Mouse (Mus musculus): ENCODE measurements around the gene Kdm4c. TPM values are rescaled to one million over a fixed set of nuclear protein-coding genes. Genes with fewer than 3 reads are reported as not detected.
"Not testable (repeated sequence)": the region's sequence is repeated elsewhere in the genome, so short reads cannot be mapped to it uniquely, and the experiment has no call there.

Gene Kdm4c
- total RNA-seq, 1 experiment = 44.9 TPM

DNA sequence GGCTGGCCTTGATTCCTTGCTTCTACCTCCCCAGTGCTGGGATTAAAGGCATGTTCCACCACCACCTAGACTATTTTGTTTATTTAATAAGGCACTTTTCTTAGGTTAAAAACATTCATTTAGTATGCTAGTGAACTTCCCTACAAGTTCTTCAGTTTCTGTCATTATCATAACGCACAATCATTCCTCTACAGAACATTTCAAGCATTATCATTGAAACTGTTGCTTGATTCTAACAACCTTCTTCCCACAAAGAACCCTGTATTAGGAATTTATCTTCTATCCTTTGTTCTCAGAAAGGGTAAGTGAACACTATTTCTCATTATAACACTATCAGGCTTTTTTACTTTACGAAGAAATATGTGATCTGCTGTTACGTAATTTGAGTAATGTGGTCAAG, 118.0 kb downstream of the Kdm4c start:
- TF ChIP-seq CHD2 (IDR thresholded peaks at IDR 0.05; ENCODE audit: low read depth, low read length) (no peak), HCFC1 (IDR thresholded peaks at IDR 0.05; ENCODE audit: borderline replicate concordance, insufficient read depth, low read length) (no peak), MAFK (IDR thresholded peaks at IDR 0.05; ENCODE audit: insufficient read depth, low read depth, low read length) (no peak), ZNF384 (IDR thresholded peaks at IDR 0.05; ENCODE audit: low read depth, low read length) (no peak)
- Histone ChIP-seq H3K27ac (ENCODE audit: insufficient read depth, low read depth, low read length, poor library complexity, severe bottlenecking) (no peak overlapping the region), H3K4me3 (ENCODE audit: insufficient read depth in 1 of 2, low read depth in 1 of 2, low read length in 2 of 2, poor library complexity in 1 of 2, severe bottlenecking in 1 of 2) (no peak overlapping the region), H3K4me1 (ENCODE audit: control insufficient read depth in 2 of 2, insufficient read depth in 2 of 2, low read length in 2 of 2, poor library complexity in 1 of 2) (no peaks in the 10 kb centered on the region; a peak in 1 of 4 replicates), H3K9me3 (ENCODE audit: control insufficient read depth, insufficient read depth, low read depth, low read length) (no peaks in the 10 kb centered on the region), H3K36me3 (ENCODE audit: control insufficient read depth, insufficient read depth, low read length, poor library complexity, severe bottlenecking) (peaks cover 5% of the 10 kb centered on the region), H3K9ac (ENCODE audit: insufficient read depth, low read depth, low read length, poor library complexity, severe bottlenecking) (no peak overlapping the region)
- DNase-seq (ENCODE audit: low read depth, low spot score) = no peak
- in situ Hi-C loops (cut with MboI; ENCODE audit: low sequenced_read_pairs in 2 of 2, unreplicated experiment in 2 of 2) = no loop called here

DNA sequence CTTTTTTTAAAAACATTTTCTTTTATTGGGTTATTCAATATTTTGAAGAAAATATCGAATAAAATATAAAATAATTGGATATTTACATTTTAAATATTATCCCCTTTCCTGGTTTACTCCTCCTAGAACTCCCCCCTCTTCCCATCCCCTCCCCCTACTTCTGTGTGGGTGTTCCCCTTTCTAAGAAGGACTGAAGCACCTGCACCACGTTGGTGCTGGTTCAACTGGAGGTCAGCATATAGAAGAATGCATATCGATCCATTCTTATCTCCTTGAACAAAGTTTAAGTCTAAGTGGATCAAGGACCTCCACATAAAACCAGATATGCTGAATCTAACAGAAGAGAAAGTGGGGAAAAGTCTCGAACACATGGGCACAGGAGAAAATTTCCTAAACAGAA, 144.3 kb downstream of the Kdm4c start:
- Histone ChIP-seq H3K4me1 (ENCODE audit: control insufficient read depth in 2 of 2, insufficient read depth in 2 of 2, low read length in 2 of 2, poor library complexity in 1 of 2) (no peaks in the 10 kb centered on the region), H3K4me3 (ENCODE audit: insufficient read depth in 1 of 2, low read depth in 1 of 2, low read length in 2 of 2, poor library complexity in 1 of 2, severe bottlenecking in 1 of 2) (no peak overlapping the region), H3K9me3 (ENCODE audit: control insufficient read depth, insufficient read depth, low read depth, low read length) (no peaks in the 10 kb centered on the region), H3K36me3 (ENCODE audit: control insufficient read depth, insufficient read depth, low read length, poor library complexity, severe bottlenecking) (peaks cover 7% of the 10 kb centered on the region), H3K27ac (ENCODE audit: insufficient read depth, low read depth, low read length, poor library complexity, severe bottlenecking) (no peak overlapping the region), H3K9ac (ENCODE audit: insufficient read depth, low read depth, low read length, poor library complexity, severe bottlenecking) (no peak overlapping the region)
- in situ Hi-C loops (cut with MboI; ENCODE audit: low sequenced_read_pairs in 2 of 2, unreplicated experiment in 2 of 2) = no loop called here
- DNase-seq (ENCODE audit: low read depth, low spot score) = no peak
- TF ChIP-seq MAFK (IDR thresholded peaks at IDR 0.05; ENCODE audit: insufficient read depth, low read depth, low read length) = no peak
- TF ChIP-seq ZNF384 (IDR thresholded peaks at IDR 0.05; ENCODE audit: low read depth, low read length) = no peak
- TF ChIP-seq HCFC1 (IDR thresholded peaks at IDR 0.05; ENCODE audit: borderline replicate concordance, insufficient read depth, low read length) = no peak
- no peak for TF ChIP-seq ZC3H11A (IDR thresholded peaks at IDR 0.05; ENCODE audit: borderline replicate concordance, low read depth, low read length)
- TF ChIP-seq CHD2 (IDR thresholded peaks at IDR 0.05; ENCODE audit: low read depth, low read length) = no peak

DNA sequence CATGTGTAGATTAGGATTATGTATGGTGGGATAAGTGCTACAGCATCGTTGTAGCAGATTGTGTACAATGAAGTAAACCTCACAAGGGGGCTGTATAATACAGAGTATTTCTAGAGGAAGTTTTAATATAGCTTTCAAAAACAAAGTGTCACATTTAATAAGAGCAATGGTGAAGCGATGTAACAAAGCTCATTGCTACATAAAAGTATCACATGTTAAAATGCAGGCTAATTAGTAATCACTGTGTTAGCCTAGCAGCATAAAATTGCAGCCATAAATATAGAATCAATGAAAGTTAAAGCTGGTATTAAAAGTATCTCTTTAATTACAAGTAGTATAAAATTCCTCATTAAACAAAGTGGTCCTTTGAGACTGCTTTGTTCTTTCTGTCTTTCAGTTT, 150.9 kb downstream of the Kdm4c start:
- Histone ChIP-seq H3K4me1 (ENCODE audit: control insufficient read depth in 2 of 2, insufficient read depth in 2 of 2, low read length in 2 of 2, poor library complexity in 1 of 2) (no peaks in the 10 kb centered on the region), H3K27ac (ENCODE audit: insufficient read depth, low read depth, low read length, poor library complexity, severe bottlenecking) (no peak overlapping the region), H3K9ac (ENCODE audit: insufficient read depth, low read depth, low read length, poor library complexity, severe bottlenecking) (no peak overlapping the region), H3K9me3 (ENCODE audit: control insufficient read depth, insufficient read depth, low read depth, low read length) (no peaks in the 10 kb centered on the region), H3K36me3 (ENCODE audit: control insufficient read depth, insufficient read depth, low read length, poor library complexity, severe bottlenecking) (peaks cover 5% of the 10 kb centered on the region), H3K4me3 (ENCODE audit: insufficient read depth in 1 of 2, low read depth in 1 of 2, low read length in 2 of 2, poor library complexity in 1 of 2, severe bottlenecking in 1 of 2) (no peak overlapping the region)
- no peak for TF ChIP-seq ZC3H11A (IDR thresholded peaks at IDR 0.05; ENCODE audit: borderline replicate concordance, low read depth, low read length)
- TF ChIP-seq ZNF384 (IDR thresholded peaks at IDR 0.05; ENCODE audit: low read depth, low read length) = no peak
- TF ChIP-seq HCFC1 (IDR thresholded peaks at IDR 0.05; ENCODE audit: borderline replicate concordance, insufficient read depth, low read length) = no peak
- TF ChIP-seq MAFK (IDR thresholded peaks at IDR 0.05; ENCODE audit: insufficient read depth, low read depth, low read length) = no peak
- TF ChIP-seq CHD2 (IDR thresholded peaks at IDR 0.05; ENCODE audit: low read depth, low read length) = no peak
- in situ Hi-C loops (cut with MboI; ENCODE audit: low sequenced_read_pairs in 2 of 2, unreplicated experiment in 2 of 2) = no loop called here
- no peak for DNase-seq (ENCODE audit: low read depth, low spot score)

GRCm38 (mm10) chr4:74396562-74396961, 154.3 kb downstream of the Kdm4c start:
- no peak overlapping the region for H3K9ac ChIP-seq (ENCODE audit: insufficient read depth, low read depth, low read length, poor library complexity, severe bottlenecking)
- H3K27ac ChIP-seq (ENCODE audit: insufficient read depth, low read depth, low read length, poor library complexity, severe bottlenecking) = no peak overlapping the region
- no peak overlapping the region for H3K4me3 ChIP-seq (ENCODE audit: insufficient read depth in 1 of 2, low read depth in 1 of 2, low read length in 2 of 2, poor library complexity in 1 of 2, severe bottlenecking in 1 of 2)
- no peaks in the 10 kb centered on the region for H3K4me1 ChIP-seq (ENCODE audit: control insufficient read depth in 2 of 2, insufficient read depth in 2 of 2, low read length in 2 of 2, poor library complexity in 1 of 2)
- DNase-seq (ENCODE audit: low read depth, low spot score) = no peak
- in situ Hi-C loops (cut with MboI; ENCODE audit: low sequenced_read_pairs in 2 of 2, unreplicated experiment in 2 of 2) = no loop called here
- TF ChIP-seq ZC3H11A (IDR thresholded peaks at IDR 0.05; ENCODE audit: borderline replicate concordance, low read depth, low read length) = no peak
- TF ChIP-seq ZNF384 (IDR thresholded peaks at IDR 0.05; ENCODE audit: low read depth, low read length) = peak; percentile 93
- peaks cover 6% of the 10 kb centered on the region for H3K36me3 ChIP-seq (ENCODE audit: control insufficient read depth, insufficient read depth, low read length, poor library complexity, severe bottlenecking)
- H3K9me3 ChIP-seq (ENCODE audit: control insufficient read depth, insufficient read depth, low read depth, low read length) = no peaks in the 10 kb centered on the region

- H3K36me3 ChIP-seq (ENCODE audit: control insufficient read depth, insufficient read depth, low read length, poor library complexity, severe bottlenecking); H3K9ac ChIP-seq (ENCODE audit: insufficient read depth, low read depth, low read length, poor library complexity, severe bottlenecking); H3K9me3 ChIP-seq (ENCODE audit: control insufficient read depth, insufficient read depth, low read depth, low read length); H3K4me3 ChIP-seq (ENCODE audit: insufficient read depth in 1 of 2, low read depth in 1 of 2, low read length in 2 of 2, poor library complexity in 1 of 2, severe bottlenecking in 1 of 2); in situ Hi-C loops (cut with MboI; ENCODE audit: low sequenced_read_pairs in 2 of 2, unreplicated experiment in 2 of 2); H3K27ac ChIP-seq (ENCODE audit: insufficient read depth, low read depth, low read length, poor library complexity, severe bottlenecking); DNase-seq (ENCODE audit: low read depth, low spot score); H3K4me1 ChIP-seq (ENCODE audit: control insufficient read depth in 2 of 2, insufficient read depth in 2 of 2, low read length in 2 of 2, poor library complexity in 1 of 2): not testable (repeated sequence)
Measured at GRCm38 (mm10) chr4:74401617-74402313, 159.5 kb downstream of the Kdm4c start.
